In the genomic region with DNA sequence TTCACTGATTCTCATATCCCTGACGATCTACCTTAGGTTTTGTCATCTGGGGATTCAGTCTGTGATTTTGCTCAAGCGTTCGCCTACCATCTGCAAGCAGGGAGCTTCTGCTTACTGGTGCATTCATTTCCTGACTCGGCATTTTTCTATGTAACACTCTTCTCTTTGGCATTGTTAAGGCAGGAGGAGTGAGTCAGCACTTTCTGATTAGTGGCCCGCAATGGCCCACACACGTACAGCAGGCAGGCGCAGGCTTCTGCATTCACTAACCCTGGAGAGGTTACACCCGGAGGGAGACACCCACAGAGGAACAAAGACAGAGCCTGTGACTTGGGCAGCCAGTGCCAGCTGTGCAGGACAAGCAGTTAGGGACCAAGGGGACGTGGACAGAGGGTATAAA, we compare ENCODE assay signal across 8 mouse cellular contexts. TPM values are rescaled to one million over a fixed set of nuclear protein-coding genes. Genes with fewer than 3 reads are reported as not detected.
A peak's percentile ranks its signal among the peaks of the same experiment; 100 is the strongest.
DNase-seq lines count a peak whose midpoint lies in the region; ATAC-seq and TF ChIP-seq lines count a peak whose summit lies in the region.

No protein-coding gene starts in this region.

- no peak overlapping the region for H3K4me3 ChIP-seq in forebrain, postnatal 0 days (ENCODE audit: low read depth, low read length)
- no peak overlapping the region for H3K4me3 ChIP-seq in forebrain, embryonic 10.5 days
- peak overlapping the region; percentile 46 for H3K4me3 ChIP-seq in E14TG2a.4 (replicated peaks; ENCODE audit: low read length)
- no peak overlapping the region for H3K4me3 ChIP-seq in embryonic facial prominence, embryonic 11.5 days (ENCODE audit: low read depth, low read length)
- H3K4me3 ChIP-seq in hindbrain, embryonic 16.5 days (ENCODE audit: low read length): no peak overlapping the region
- no peak overlapping the region for H3K4me3 ChIP-seq in midbrain, embryonic 14.5 days (replicated peaks; ENCODE audit: low read depth, low read length)

- WGBS in forebrain, postnatal 0 days: 49% methylated on average over 9 of the region's 9 CpGs
- WGBS in forebrain, embryonic 10.5 days: 69% methylated on average over 9 of the region's 9 CpGs
- 62% methylated on average over 9 of the region's 9 CpGs for WGBS in embryonic facial prominence, embryonic 11.5 days
- 38% methylated on average over 9 of the region's 9 CpGs for WGBS in hindbrain, embryonic 16.5 days
- WGBS in midbrain, embryonic 14.5 days: 48% methylated on average over 9 of the region's 9 CpGs

- peak; percentile 58; the same call in 1 of the 2 replicates for ATAC-seq in forebrain, postnatal 0 days
- ATAC-seq in embryonic facial prominence, embryonic 11.5 days (replicated peaks; ENCODE audit: insufficient number of reproducible peaks, low FRiP score, low TSS enrichment, low read depth): no peak
- peak; percentile 63; the same call in 1 of the 2 replicates for ATAC-seq in hindbrain, embryonic 16.5 days
- peak; percentile 34 for ATAC-seq in midbrain, embryonic 14.5 days (ENCODE audit: low FRiP score, low TSS enrichment)

- no peaks in the 10 kb centered on the region for H3K36me3 ChIP-seq in forebrain, postnatal 0 days (ENCODE audit: insufficient read depth)
- H3K36me3 ChIP-seq in forebrain, embryonic 10.5 days (replicated peaks): peaks cover 31% of the 10 kb centered on the region
- peaks cover 42% of the 10 kb centered on the region for H3K36me3 ChIP-seq in E14TG2a.4 (ENCODE audit: insufficient read depth, low read length)
- H3K36me3 ChIP-seq in embryonic facial prominence, embryonic 11.5 days (replicated peaks; ENCODE audit: control insufficient read depth, insufficient read depth, low read depth, low read length): no peaks in the 10 kb centered on the region
- H3K36me3 ChIP-seq in hindbrain, embryonic 16.5 days (ENCODE audit: control insufficient read depth, insufficient read depth, low read length): no peaks in the 10 kb centered on the region
- H3K36me3 ChIP-seq in midbrain, embryonic 14.5 days (ENCODE audit: control insufficient read depth, insufficient read depth, low read length): no peaks in the 10 kb centered on the region

- H3K27ac ChIP-seq in forebrain, postnatal 0 days (ENCODE audit: low read depth, low read length): no peak overlapping the region
- no peak overlapping the region for H3K27ac ChIP-seq in forebrain, embryonic 10.5 days
- no peak overlapping the region for H3K27ac ChIP-seq in embryonic facial prominence, embryonic 11.5 days (replicated peaks; ENCODE audit: low read depth, low read length)
- H3K27ac ChIP-seq in hindbrain, embryonic 16.5 days (ENCODE audit: low read depth, low read length): no peak overlapping the region
- H3K27ac ChIP-seq in midbrain, embryonic 14.5 days (replicated peaks; ENCODE audit: low read depth, low read length): no peak overlapping the region

- no peaks in the 10 kb centered on the region for H3K27me3 ChIP-seq in forebrain, postnatal 0 days (ENCODE audit: insufficient read depth, low read length)
- H3K27me3 ChIP-seq in forebrain, embryonic 10.5 days (ENCODE audit: poor library complexity, severe bottlenecking): no peaks in the 10 kb centered on the region
- no peaks in the 10 kb centered on the region for H3K27me3 ChIP-seq in E14TG2a.4 (ENCODE audit: insufficient read depth, low read length)
- H3K27me3 ChIP-seq in embryonic facial prominence, embryonic 11.5 days (ENCODE audit: control insufficient read depth, insufficient read depth, low read length): no peaks in the 10 kb centered on the region
- H3K27me3 ChIP-seq in hindbrain, embryonic 16.5 days (replicated peaks; ENCODE audit: control insufficient read depth, insufficient read depth, low read length): no peaks in the 10 kb centered on the region
- no peaks in the 10 kb centered on the region for H3K27me3 ChIP-seq in midbrain, embryonic 14.5 days (ENCODE audit: control insufficient read depth, insufficient read depth, low read length)

- no peak for TF ChIP-seq CTCF in forebrain, postnatal 0 days (IDR thresholded peaks at IDR 0.05; ENCODE audit: low read depth)
- no peak for TF ChIP-seq CTCF in E14TG2a.4 (conservative IDR thresholded peaks at IDR 0.05; ENCODE audit: low read length)

- H3K4me1 ChIP-seq in forebrain, postnatal 0 days (ENCODE audit: insufficient read depth): no peaks in the 10 kb centered on the region
- H3K4me1 ChIP-seq in forebrain, embryonic 10.5 days: no peaks in the 10 kb centered on the region
- H3K4me1 ChIP-seq in E14TG2a.4 (replicated peaks; ENCODE audit: low read depth, low read length): peaks cover 57% of the 10 kb centered on the region
- no peaks in the 10 kb centered on the region for H3K4me1 ChIP-seq in embryonic facial prominence, embryonic 11.5 days (ENCODE audit: control insufficient read depth, insufficient read depth, low read length)
- no peaks in the 10 kb centered on the region for H3K4me1 ChIP-seq in hindbrain, embryonic 16.5 days (ENCODE audit: control insufficient read depth, insufficient read depth, low read depth, low read length)
- no peaks in the 10 kb centered on the region for H3K4me1 ChIP-seq in midbrain, embryonic 14.5 days (ENCODE audit: control insufficient read depth, insufficient read depth, low read length)

- DNase-seq in forebrain, postnatal 0 days: peak; percentile 11
- no peak for DNase-seq in forebrain, embryonic 10.5 days (ENCODE audit: extremely low spot score, low spot score)
- peak; percentile 6 for DNase-seq in embryonic facial prominence, embryonic 11.5 days (ENCODE audit: low spot score)
- DNase-seq in midbrain, embryonic 14.5 days: peak; percentile 60
- no peak for DNase-seq in urinary bladder, postnatal 36 days (ENCODE audit: low spot score in 2 of 2)
- no peak for DNase-seq in adrenal gland, postnatal 4 days (ENCODE audit: low spot score in 2 of 2)

- no peaks in the 10 kb centered on the region for H3K9me3 ChIP-seq in forebrain, postnatal 0 days (ENCODE audit: low read length)
- H3K9me3 ChIP-seq in forebrain, embryonic 10.5 days: no peaks in the 10 kb centered on the region
- H3K9me3 ChIP-seq in E14TG2a.4 (ENCODE audit: low read length): no peaks in the 10 kb centered on the region
- H3K9me3 ChIP-seq in embryonic facial prominence, embryonic 11.5 days (replicated peaks; ENCODE audit: control insufficient read depth, low read length): no peaks in the 10 kb centered on the region
- H3K9me3 ChIP-seq in hindbrain, embryonic 16.5 days (ENCODE audit: control insufficient read depth, low read length): no peaks in the 10 kb centered on the region
- no peaks in the 10 kb centered on the region for H3K9me3 ChIP-seq in midbrain, embryonic 14.5 days (ENCODE audit: control insufficient read depth, low read length)

- H3K9ac ChIP-seq in forebrain, postnatal 0 days: no peak overlapping the region
- H3K9ac ChIP-seq in embryonic facial prominence, embryonic 11.5 days (replicated peaks; ENCODE audit: low read length): no peak overlapping the region
- H3K9ac ChIP-seq in hindbrain, embryonic 16.5 days (ENCODE audit: low read depth, low read length): no peak overlapping the region
- no peak overlapping the region for H3K9ac ChIP-seq in midbrain, embryonic 14.5 days (replicated peaks; ENCODE audit: low read length)

- H3K4me2 ChIP-seq in forebrain, postnatal 0 days (ENCODE audit: low read depth): no peak overlapping the region
- H3K4me2 ChIP-seq in embryonic facial prominence, embryonic 11.5 days (ENCODE audit: low read depth, low read length): no peak overlapping the region
- H3K4me2 ChIP-seq in hindbrain, embryonic 16.5 days (ENCODE audit: low read length): no peak overlapping the region
- H3K4me2 ChIP-seq in midbrain, embryonic 14.5 days (ENCODE audit: low read length): no peak overlapping the region

RNA-seq across cellular contexts. Expression of gene Polr3g, which starts 19.2 kb away (rescaled TPM):
- total RNA-seq in forebrain, postnatal 0 days (2014; rRNA removed): 2.2 and 3.0 TPM in 2 replicates
- 2.4 and 2.5 TPM in 2 replicates for polyA plus RNA-seq in forebrain, postnatal 0 days (2015; fragmentation: Nextera tagmentation; extraction: Ambion mirVana)
- 21.7 and 24.3 TPM in 2 replicates for polyA plus RNA-seq in forebrain, embryonic 10.5 days (2016; fragmentation: Nextera tagmentation; extraction: Ambion mirVana)
- 17.6 and 20.0 TPM in 2 replicates for polyA plus RNA-seq in embryonic facial prominence, embryonic 11.5 days (2014; fragmentation: Nextera tagmentation; extraction: Ambion mirVana)
- polyA plus RNA-seq in hindbrain, embryonic 16.5 days (2015; fragmentation: Nextera tagmentation; extraction: Ambion mirVana): 4.9 and 5.5 TPM in 2 replicates
- 1.9 and 3.3 TPM in 2 replicates for polyA plus RNA-seq in midbrain, embryonic 14.5 days (2014; fragmentation: Nextera tagmentation; extraction: Ambion mirVana)
- 1 to 10 TPM; 5.6 to 9.1 TPM for total RNA-seq in adrenal gland, postnatal 4 days (2021)

RNA-seq across cellular contexts. Expression of gene Mblac2, which starts 19.5 kb away (rescaled TPM):
- 36.7 and 37.2 TPM in 2 replicates for total RNA-seq in forebrain, postnatal 0 days (2014; rRNA removed)
- polyA plus RNA-seq in forebrain, postnatal 0 days (2015; fragmentation: Nextera tagmentation; extraction: Ambion mirVana): 41.4 and 51.2 TPM in 2 replicates
- 3.5 and 4.4 TPM in 2 replicates for polyA plus RNA-seq in forebrain, embryonic 10.5 days (2016; fragmentation: Nextera tagmentation; extraction: Ambion mirVana)
- 4.3 and 6.4 TPM in 2 replicates for polyA plus RNA-seq in embryonic facial prominence, embryonic 11.5 days (2014; fragmentation: Nextera tagmentation; extraction: Ambion mirVana)
- polyA plus RNA-seq in hindbrain, embryonic 16.5 days (2015; fragmentation: Nextera tagmentation; extraction: Ambion mirVana): 63.0 and 71.5 TPM in 2 replicates
- polyA plus RNA-seq in midbrain, embryonic 14.5 days (2014; fragmentation: Nextera tagmentation; extraction: Ambion mirVana): 34.1 and 35.1 TPM in 2 replicates
- 10 to 100 TPM in 1 of 2 experiments, 1 to 10 TPM in 1; 9.7 to 10.4 TPM for total RNA-seq in adrenal gland, postnatal 4 days (2021)

RNA-seq across cellular contexts. Expression of gene Lysmd3, which starts 34.1 kb away (rescaled TPM):
- 24.3 and 24.7 TPM in 2 replicates for total RNA-seq in forebrain, postnatal 0 days (2014; rRNA removed)
- polyA plus RNA-seq in forebrain, postnatal 0 days (2015; fragmentation: Nextera tagmentation; extraction: Ambion mirVana): 13.3 and 16.2 TPM in 2 replicates
- polyA plus RNA-seq in forebrain, embryonic 10.5 days (2016; fragmentation: Nextera tagmentation; extraction: Ambion mirVana): 20.3 and 24.7 TPM in 2 replicates
- polyA plus RNA-seq in embryonic facial prominence, embryonic 11.5 days (2014; fragmentation: Nextera tagmentation; extraction: Ambion mirVana): 31.8 and 33.9 TPM in 2 replicates
- polyA plus RNA-seq in hindbrain, embryonic 16.5 days (2015; fragmentation: Nextera tagmentation; extraction: Ambion mirVana): 16.5 and 16.7 TPM in 2 replicates
- polyA plus RNA-seq in midbrain, embryonic 14.5 days (2014; fragmentation: Nextera tagmentation; extraction: Ambion mirVana): 16.6 and 25.8 TPM in 2 replicates
- total RNA-seq in adrenal gland, postnatal 4 days (2021): 10 to 100 TPM; 23.6 to 24.9 TPM

RNA-seq across cellular contexts. Expression of gene Adgrv1, which starts 58.7 kb away (rescaled TPM):
- total RNA-seq in forebrain, postnatal 0 days (2014; rRNA removed): 10.2 and 13.5 TPM in 2 replicates
- polyA plus RNA-seq in forebrain, postnatal 0 days (2015; fragmentation: Nextera tagmentation; extraction: Ambion mirVana): 3.9 and 6.1 TPM in 2 replicates
- 28.1 and 30.3 TPM in 2 replicates for polyA plus RNA-seq in forebrain, embryonic 10.5 days (2016; fragmentation: Nextera tagmentation; extraction: Ambion mirVana)
- 8.0 and 8.3 TPM in 2 replicates for polyA plus RNA-seq in embryonic facial prominence, embryonic 11.5 days (2014; fragmentation: Nextera tagmentation; extraction: Ambion mirVana)
- polyA plus RNA-seq in hindbrain, embryonic 16.5 days (2015; fragmentation: Nextera tagmentation; extraction: Ambion mirVana): 5.6 and 8.7 TPM in 2 replicates
- 9.4 and 16.7 TPM in 2 replicates for polyA plus RNA-seq in midbrain, embryonic 14.5 days (2014; fragmentation: Nextera tagmentation; extraction: Ambion mirVana)
- total RNA-seq in adrenal gland, postnatal 4 days (2021): 1 to 10 TPM; 2.1 to 3.2 TPM

Comparison
In these comparisons a context has a peak if more than half of its experiments do, and no peak if none do; other contexts are left out.
1. DNase-seq: peak in forebrain, postnatal 0 days (single experiment), embryonic facial prominence, embryonic 11.5 days (single experiment) and midbrain, embryonic 14.5 days (single experiment); none in forebrain, embryonic 10.5 days (single experiment), urinary bladder, postnatal 36 days (0 of 2) and adrenal gland, postnatal 4 days (0 of 2).